19 mouse cellular contexts compared by ENCODE assay signal in the genomic region with DNA sequence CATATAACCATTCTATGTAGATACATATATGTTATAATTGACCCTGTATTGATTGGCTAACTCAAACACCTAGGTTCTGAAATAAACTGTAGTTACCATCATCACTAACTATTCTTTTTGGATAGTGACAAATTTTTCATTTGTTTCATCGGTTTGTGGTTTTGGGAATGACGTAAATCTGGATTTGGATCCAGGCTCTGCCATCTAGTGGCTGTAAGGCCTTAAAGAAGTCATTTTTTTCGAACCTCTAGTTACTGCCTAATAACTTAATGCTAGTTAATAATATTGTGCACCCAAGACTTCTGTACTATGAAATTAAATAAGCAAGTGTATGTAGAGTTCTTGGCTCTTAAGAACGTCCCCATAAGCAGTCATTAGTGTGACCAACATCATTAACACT. TPM values are rescaled to one million over a fixed set of nuclear protein-coding genes. Genes with fewer than 3 reads are reported as not detected.
DNase-seq lines count a peak whose midpoint lies in the region; ATAC-seq and TF ChIP-seq lines count a peak whose summit lies in the region.
"Had no signal": no experiment of that assay in that cellular context is flagged by ENCODE, and none has a peak within 500 bp of the region (broad histone marks: within the 10 kb centered on the region; RNA-seq: fewer than 3 reads in every experiment).

No protein-coding gene starts in this region.

- H3K36me3 ChIP-seq in forebrain, embryonic 14.5 days (ENCODE audit: control insufficient read depth, insufficient read depth, low read length) = no peaks in the 10 kb centered on the region
- no peaks in the 10 kb centered on the region for H3K36me3 ChIP-seq in forebrain, embryonic 10.5 days (replicated peaks)
- H3K36me3 ChIP-seq in kidney, postnatal 0 days (ENCODE audit: insufficient read depth, low read length) = no peaks in the 10 kb centered on the region
- no peaks in the 10 kb centered on the region for H3K36me3 ChIP-seq in midbrain, embryonic 14.5 days (ENCODE audit: control insufficient read depth, insufficient read depth, low read length)
- no peaks in the 10 kb centered on the region for H3K36me3 ChIP-seq in midbrain, embryonic 15.5 days (replicated peaks)
- no peaks in the 10 kb centered on the region for H3K36me3 ChIP-seq in stomach, postnatal 0 days (ENCODE audit: control insufficient read depth, insufficient read depth, low read length)
- H3K36me3 ChIP-seq: forebrain, embryonic 12.5 days; heart, embryonic 12.5 days; liver, embryonic 15.5 days had no signal

- no peak for ATAC-seq in forebrain, embryonic 14.5 days
- no peak for ATAC-seq in kidney, postnatal 0 days (replicated peaks; ENCODE audit: low FRiP score, low read depth)
- no peak for ATAC-seq in midbrain, embryonic 14.5 days (ENCODE audit: low FRiP score, low TSS enrichment)
- ATAC-seq in midbrain, embryonic 15.5 days (replicated peaks) = no peak; the same call in 1 of the 2 replicates
- no peak for ATAC-seq in stomach, postnatal 0 days (ENCODE audit: low FRiP score, low TSS enrichment)

- H3K27me3 ChIP-seq in forebrain, embryonic 14.5 days (replicated peaks; ENCODE audit: control insufficient read depth, insufficient read depth, low read length) = no peaks in the 10 kb centered on the region
- no peaks in the 10 kb centered on the region for H3K27me3 ChIP-seq in forebrain, embryonic 10.5 days (ENCODE audit: poor library complexity, severe bottlenecking)
- H3K27me3 ChIP-seq in kidney, postnatal 0 days (ENCODE audit: insufficient read depth, low read length) = no peaks in the 10 kb centered on the region
- H3K27me3 ChIP-seq in midbrain, embryonic 14.5 days (ENCODE audit: control insufficient read depth, insufficient read depth, low read length) = no peaks in the 10 kb centered on the region
- H3K27me3 ChIP-seq in midbrain, embryonic 15.5 days (replicated peaks) = no peaks in the 10 kb centered on the region
- no peaks in the 10 kb centered on the region for H3K27me3 ChIP-seq in stomach, postnatal 0 days (ENCODE audit: control insufficient read depth, insufficient read depth, low read length)
- H3K27me3 ChIP-seq: CH12.LX; forebrain, embryonic 12.5 days; heart, embryonic 12.5 days; liver, embryonic 15.5 days had no signal

- H3K4me1 ChIP-seq in forebrain, embryonic 14.5 days (ENCODE audit: control insufficient read depth, insufficient read depth, low read length) = no peaks in the 10 kb centered on the region
- no peaks in the 10 kb centered on the region for H3K4me1 ChIP-seq in forebrain, embryonic 10.5 days
- H3K4me1 ChIP-seq in kidney, postnatal 0 days (replicated peaks; ENCODE audit: insufficient read depth, low read length) = no peaks in the 10 kb centered on the region
- no peaks in the 10 kb centered on the region for H3K4me1 ChIP-seq in midbrain, embryonic 14.5 days (ENCODE audit: control insufficient read depth, insufficient read depth, low read length)
- 0 out of 2 replicates have a peak, but pooled peaks cover 5% of the 10 kb centered on the region for H3K4me1 ChIP-seq in midbrain, embryonic 15.5 days
- no peaks in the 10 kb centered on the region for H3K4me1 ChIP-seq in stomach, postnatal 0 days (replicated peaks; ENCODE audit: control insufficient read depth, insufficient read depth)
- H3K4me1 ChIP-seq: forebrain, embryonic 12.5 days; heart, embryonic 12.5 days; liver, embryonic 15.5 days had no signal

- no peak overlapping the region for H3K27ac ChIP-seq in forebrain, embryonic 14.5 days (ENCODE audit: low read depth, low read length)
- H3K27ac ChIP-seq in forebrain, embryonic 10.5 days = no peak overlapping the region
- no peak overlapping the region for H3K27ac ChIP-seq in kidney, postnatal 0 days
- no peak overlapping the region for H3K27ac ChIP-seq in midbrain, embryonic 14.5 days (replicated peaks; ENCODE audit: low read depth, low read length)
- H3K27ac ChIP-seq in midbrain, embryonic 15.5 days = no peak overlapping the region
- H3K27ac ChIP-seq in stomach, postnatal 0 days (replicated peaks) = no peak overlapping the region
- H3K27ac ChIP-seq: forebrain, embryonic 12.5 days; liver, embryonic 15.5 days had no signal

- no peak overlapping the region for H3K4me2 ChIP-seq in forebrain, embryonic 14.5 days (ENCODE audit: low read length)
- H3K4me2 ChIP-seq in kidney, postnatal 0 days (ENCODE audit: low read length) = no peak overlapping the region
- no peak overlapping the region for H3K4me2 ChIP-seq in midbrain, embryonic 14.5 days (ENCODE audit: low read length)
- H3K4me2 ChIP-seq in midbrain, embryonic 15.5 days = no peak overlapping the region
- H3K4me2 ChIP-seq in stomach, postnatal 0 days (replicated peaks; ENCODE audit: low read depth) = no peak overlapping the region
- H3K4me2 ChIP-seq: forebrain, embryonic 12.5 days; heart, embryonic 12.5 days; liver, embryonic 15.5 days had no signal

- no peak for TF ChIP-seq EP300 in stomach, postnatal 0 days (optimal IDR thresholded peaks at IDR 0.05)

- H3K4me3 ChIP-seq in forebrain, embryonic 14.5 days (ENCODE audit: low read depth, low read length) = no peak overlapping the region
- no peak overlapping the region for H3K4me3 ChIP-seq in forebrain, embryonic 10.5 days
- H3K4me3 ChIP-seq in kidney, postnatal 0 days (replicated peaks; ENCODE audit: low read depth, low read length) = no peak overlapping the region
- no peak overlapping the region for H3K4me3 ChIP-seq in midbrain, embryonic 14.5 days (replicated peaks; ENCODE audit: low read depth, low read length)
- no peak overlapping the region for H3K4me3 ChIP-seq in midbrain, embryonic 15.5 days
- no peak overlapping the region for H3K4me3 ChIP-seq in stomach, postnatal 0 days (ENCODE audit: low read depth, low read length)
- H3K4me3 ChIP-seq: forebrain, embryonic 12.5 days; heart, embryonic 12.5 days; liver, embryonic 15.5 days had no signal

- 70% methylated on average over 4 of the region's 4 CpGs for WGBS in forebrain, embryonic 14.5 days
- 74% methylated on average over 4 of the region's 4 CpGs for WGBS in forebrain, embryonic 10.5 days
- 55% methylated on average over 4 of the region's 4 CpGs for WGBS in kidney, postnatal 0 days
- 70% methylated on average over 4 of the region's 4 CpGs for WGBS in midbrain, embryonic 14.5 days
- WGBS in midbrain, embryonic 15.5 days = 52% methylated on average over 4 of the region's 4 CpGs
- WGBS in stomach, postnatal 0 days = 53% methylated on average over 4 of the region's 4 CpGs

- peak; percentile 39 for DNase-seq in forebrain, embryonic 14.5 days (ENCODE audit: low spot score)
- no peak for DNase-seq in forebrain, embryonic 10.5 days (ENCODE audit: extremely low spot score, low spot score)
- peak; percentile 23 for DNase-seq in kidney, postnatal 0 days (ENCODE audit: low spot score)
- no peak for DNase-seq in kidney, adult 9 months
- peak; percentile 53 for DNase-seq in midbrain, embryonic 14.5 days
- no peak for DNase-seq in stomach, postnatal 0 days (ENCODE audit: low spot score)
- no peak for DNase-seq in ovary, postnatal 10 days (ENCODE audit: low spot score)
- DNase-seq: adrenal gland, adult 8-10 months; cerebellum, postnatal 36 days; gastrocnemius, postnatal 36 days; kidney, adult 18-20 months; kidney, postnatal 25 days; lung, postnatal 14 days; right cerebral cortex, postnatal 4 days had no signal

- peak; percentile 57 for TF ChIP-seq CTCF in kidney, postnatal 0 days (IDR thresholded peaks at IDR 0.05; ENCODE audit: low read depth)
- TF ChIP-seq CTCF in stomach, postnatal 0 days (IDR thresholded peaks at IDR 0.05; ENCODE audit: low read depth) = peak; percentile 32

- no peak overlapping the region for H3K9ac ChIP-seq in forebrain, embryonic 14.5 days (ENCODE audit: low read length)
- no peak overlapping the region for H3K9ac ChIP-seq in kidney, postnatal 0 days (ENCODE audit: low read depth, low read length)
- no peak overlapping the region for H3K9ac ChIP-seq in midbrain, embryonic 14.5 days (replicated peaks; ENCODE audit: low read length)
- H3K9ac ChIP-seq in midbrain, embryonic 15.5 days = no peak overlapping the region
- H3K9ac ChIP-seq in stomach, postnatal 0 days (ENCODE audit: low read length) = no peak overlapping the region
- H3K9ac ChIP-seq: forebrain, embryonic 12.5 days; heart, embryonic 12.5 days; liver, embryonic 15.5 days had no signal

- no peaks in the 10 kb centered on the region for H3K9me3 ChIP-seq in forebrain, embryonic 14.5 days (replicated peaks; ENCODE audit: control insufficient read depth, low read length)
- no peaks in the 10 kb centered on the region for H3K9me3 ChIP-seq in forebrain, embryonic 10.5 days
- H3K9me3 ChIP-seq in kidney, postnatal 0 days (replicated peaks; ENCODE audit: low read length) = no peaks in the 10 kb centered on the region
- H3K9me3 ChIP-seq in midbrain, embryonic 14.5 days (ENCODE audit: control insufficient read depth, low read length) = no peaks in the 10 kb centered on the region
- H3K9me3 ChIP-seq in midbrain, embryonic 15.5 days = no peaks in the 10 kb centered on the region
- H3K9me3 ChIP-seq in stomach, postnatal 0 days (ENCODE audit: control insufficient read depth, low read length) = no peaks in the 10 kb centered on the region
- H3K9me3 ChIP-seq: forebrain, embryonic 12.5 days; heart, embryonic 12.5 days; liver, embryonic 15.5 days had no signal

RNA-seq across cellular contexts. Expression of a gene that starts 11.5 kb away (rescaled TPM):
- 1.6 and 3.2 TPM in 2 replicates for polyA plus RNA-seq in forebrain, embryonic 14.5 days (2014; fragmentation: Nextera tagmentation; extraction: Ambion mirVana)
- 4.2 and 4.6 TPM in 2 replicates for polyA plus RNA-seq in forebrain, embryonic 10.5 days (2016; fragmentation: Nextera tagmentation; extraction: Ambion mirVana)
- polyA plus RNA-seq in kidney, postnatal 0 days (2015; fragmentation: Nextera tagmentation; extraction: Ambion mirVana) = 0.56 and 0.57 TPM in 2 replicates
- polyA plus RNA-seq in midbrain, embryonic 14.5 days (2014; fragmentation: Nextera tagmentation; extraction: Ambion mirVana) = 9.4 and 11.4 TPM in 2 replicates
- polyA plus RNA-seq in midbrain, embryonic 15.5 days (2015; fragmentation: Nextera tagmentation; extraction: Ambion mirVana) = 10.8 and 12.3 TPM in 2 replicates
- 0.12 and 0.24 TPM in 2 replicates for polyA plus RNA-seq in stomach, postnatal 0 days (2015; fragmentation: Nextera tagmentation; extraction: Ambion mirVana)
- polyA plus RNA-seq: liver, embryonic 15.5 days had no signal

Comparison
In these comparisons a context has a peak if more than half of its experiments do, and no peak if none do; other contexts are left out.
1. DNase-seq: peak in forebrain, embryonic 14.5 days (single experiment), kidney, postnatal 0 days (single experiment) and midbrain, embryonic 14.5 days (single experiment); none in forebrain, embryonic 10.5 days (single experiment), kidney, adult 9 months (single experiment), stomach, postnatal 0 days (single experiment) and ovary, postnatal 10 days (single experiment).